Mouse (Mus musculus): ENCODE results near the gene Ttll1. TPM values are rescaled to one million over a fixed set of nuclear protein-coding genes. Genes with fewer than 3 reads are reported as not detected.

Ttll1 gene
- polyA plus RNA-seq, 1 experiment from 2014 or later: 7.2 TPM

- ATAC-seq (ENCODE audit: low read depth) (no peak), DNase-seq (no peak)
- Histone ChIP-seq H3K9me3 (replicated peaks) (no peaks in the 10 kb centered on the region), H3K9ac (no peak overlapping the region), H3K27ac (peak overlapping the region; percentile 92; the same call in 1 of the 2 replicates), H3K27me3 (no peaks in the 10 kb centered on the region), H3K4me1 (replicated peaks) (peaks cover 73% of the 10 kb centered on the region), H3K36me3 (no peaks in the 10 kb centered on the region), H3K4me3 (replicated peaks) (no peak overlapping the region), H3K4me2 (no peak overlapping the region)
- 66% methylated on average over 8 of the region's 8 CpGs for WGBS (ENCODE audit: insufficient replicate concordance)
Observed at GRCm38 (mm10) chr15:83435324-83436090, 75.2 kb downstream of the Ttll1 start.

- Histone ChIP-seq H3K36me3 (no peaks in the 10 kb centered on the region), H3K4me2 (no peak overlapping the region), H3K27me3 (no peaks in the 10 kb centered on the region), H3K4me3 (replicated peaks) (no peak overlapping the region), H3K9me3 (replicated peaks) (no peaks in the 10 kb centered on the region), H3K4me1 (replicated peaks) (peaks cover 73% of the 10 kb centered on the region), H3K27ac (peak overlapping the region; percentile 92), H3K9ac (0 out of 2 replicates have a peak overlapping the region, but pooled peaks have one; percentile 36)
- 62% methylated on average over 4 of the region's 4 CpGs for WGBS (ENCODE audit: insufficient replicate concordance)
- ATAC-seq (ENCODE audit: low read depth): no peak
- DNase-seq: no peak
Observed at GRCm38 (mm10) chr15:83434692-83435091, 76.0 kb downstream of the Ttll1 start.

Small RNA genes within 50 kb of the gene (microRNA-seq; reads per million reads assigned to microRNA genes)
- not detected for gene Gm24575

Other genes with a start within 250 kb of the Ttll1 start
- 15.2 and 16.2 TPM in 2 replicates for gene Arfgap3, start 160.6 kb downstream of the Ttll1 start, polyA plus RNA-seq (2015; fragmentation: Nextera tagmentation; extraction: Ambion mirVana)
- gene Pacsin2, start 46.3 kb downstream of the Ttll1 start, polyA plus RNA-seq (2015; fragmentation: Nextera tagmentation; extraction: Ambion mirVana): 45.0 and 58.2 TPM in 2 replicates
- 1.1 and 1.5 TPM in 2 replicates for gene Bik, start 16.0 kb upstream of the Ttll1 start, polyA plus RNA-seq (2015; fragmentation: Nextera tagmentation; extraction: Ambion mirVana)
- gene Tspo, start 52.7 kb upstream of the Ttll1 start, polyA plus RNA-seq (2015; fragmentation: Nextera tagmentation; extraction: Ambion mirVana): 186 and 227 TPM in 2 replicates
- 18.1 and 21.0 TPM in 2 replicates for gene Mcat, start 52.9 kb upstream of the Ttll1 start, polyA plus RNA-seq (2015; fragmentation: Nextera tagmentation; extraction: Ambion mirVana)
- gene Ttll12, start 84.3 kb upstream of the Ttll1 start, polyA plus RNA-seq (2015; fragmentation: Nextera tagmentation; extraction: Ambion mirVana): 47.2 and 53.2 TPM in 2 replicates
- gene Scube1, start 214.1 kb upstream of the Ttll1 start, polyA plus RNA-seq (2015; fragmentation: Nextera tagmentation; extraction: Ambion mirVana): 0.16 and 0.22 TPM in 2 replicates

All from liver, embryonic 13.5 days (tissue).